Mouse (Mus musculus) embryonic fibroblast, embryonic 13.5 days (primary cell): ENCODE measurements around the gene Haao.

Experiments used
- CTCF ChIP-seq: IDR thresholded peaks from 2 replicates; pipeline ENCODE4 v1.5.1; 2011; ENCODE audit warnings: mild to moderate bottlenecking, control low read depth, low read length, moderate library complexity, borderline replicate concordance; ENCODE audit not compliant: insufficient read depth
- POLR2A ChIP-seq: IDR thresholded peaks from 2 replicates; pipeline ENCODE4 v1.6.1; 2011; ENCODE audit warnings: low read depth, mild to moderate bottlenecking, control low read depth, low read length, moderate library complexity

GRCm38 (mm10) chr17:83897361-83897799, 49.6 kb upstream of the Haao start:
- TF ChIP-seq CTCF (no peak), POLR2A (no peak)
